Mouse (Mus musculus) liver, embryonic 14.5 days (tissue): ENCODE measurements around the gene Itgb1bp1.

Source experiments
- CTCF ChIP-seq: IDR thresholded peaks from 2 replicates; pipeline ENCODE4 v1.5.1; 2016; ENCODE audit warnings: antibody characterized with exemption, low read depth, control low read depth
- EP300 ChIP-seq: IDR thresholded peaks from 2 replicates; pipeline ENCODE4 v1.6.1; 2016; ENCODE audit warnings: antibody characterized with exemption, low read depth

DNA sequence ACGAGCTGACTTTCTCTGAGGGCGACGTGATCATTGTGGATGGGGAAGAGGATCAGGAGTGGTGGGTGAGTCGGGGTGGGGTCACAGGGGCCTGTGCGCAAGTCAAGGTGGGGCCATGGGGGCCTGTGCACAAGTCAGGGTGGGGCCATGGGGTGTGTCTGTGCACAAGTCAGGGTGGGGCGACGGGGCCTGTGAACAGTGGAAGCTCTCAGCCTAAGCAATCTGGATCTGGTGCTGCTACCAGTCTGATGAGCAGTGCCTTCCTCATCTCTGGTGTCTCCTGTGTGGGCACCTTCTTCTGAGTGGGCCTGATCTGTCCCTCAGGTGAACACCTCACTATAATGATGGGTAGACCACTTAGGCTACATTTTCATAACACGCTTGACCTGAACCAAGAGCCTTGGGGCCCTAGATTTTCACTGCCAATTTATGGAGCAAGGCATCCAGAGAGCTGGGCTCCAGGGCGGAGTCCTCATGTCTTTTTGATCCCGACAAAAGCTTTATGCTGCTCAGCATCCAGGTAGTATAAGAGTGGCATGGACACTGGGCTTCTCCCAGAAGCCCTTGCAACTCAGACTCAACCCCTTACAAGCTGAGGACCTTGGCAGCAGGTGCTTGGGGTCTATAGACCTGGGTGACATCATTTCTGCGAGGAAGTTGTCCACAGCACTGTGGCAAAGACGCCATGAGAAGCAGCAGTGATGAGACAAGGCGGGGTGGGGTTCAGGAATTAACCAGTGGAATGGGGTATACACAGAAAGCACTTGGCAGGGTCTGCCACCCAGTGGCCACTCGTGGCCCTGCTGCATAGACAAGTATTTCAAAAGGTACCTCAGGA is 19.9 kb downstream of the Itgb1bp1 start:
- TF ChIP-seq CTCF, result peak; percentile 78
- no peak for TF ChIP-seq EP300
